Mouse (Mus musculus): ENCODE data around the gene Prn. TPM values are rescaled to one million over a fixed set of nuclear protein-coding genes. Genes with fewer than 3 reads are reported as not detected.

Prn gene
- polyA plus RNA-seq, 1 experiment = not detected

DNA sequence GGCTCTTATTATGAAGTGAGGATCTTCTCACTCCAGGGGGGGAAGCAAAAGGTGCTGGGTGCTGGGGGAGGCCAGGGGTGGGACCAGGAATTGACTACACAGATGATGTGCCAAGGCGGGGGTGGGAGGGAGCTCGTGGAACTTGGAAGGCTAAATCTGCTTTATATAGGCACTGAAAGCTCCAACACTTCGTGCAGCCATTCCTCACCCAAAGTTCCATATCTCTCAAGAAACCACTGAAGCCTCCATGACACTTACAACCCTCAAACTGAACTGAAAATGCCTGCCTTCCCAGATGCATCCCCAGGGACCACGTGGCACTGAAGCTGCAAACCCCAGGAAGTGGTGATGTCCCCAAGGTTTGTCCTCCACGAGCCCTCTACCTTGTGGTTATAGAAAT, 94.2 kb downstream of the Prn start:
- Histone ChIP-seq H3K4me1 (peaks cover 6% of the 10 kb centered on the region), H3K36me3 (replicated peaks; ENCODE audit: low read length) (peaks cover 10% of the 10 kb centered on the region), H3K4me3 (replicated peaks) (no peak overlapping the region), H3K27me3 (replicated peaks) (peaks cover 19% of the 10 kb centered on the region), H3K9me3 (no peaks in the 10 kb centered on the region)
- TF ChIP-seq GATA1 (IDR thresholded peaks at IDR 0.05; ENCODE audit: borderline replicate concordance, low read length) = no peak
- no peak for TF ChIP-seq FLI1 (IDR thresholded peaks at IDR 0.05; ENCODE audit: low read length)

DNA sequence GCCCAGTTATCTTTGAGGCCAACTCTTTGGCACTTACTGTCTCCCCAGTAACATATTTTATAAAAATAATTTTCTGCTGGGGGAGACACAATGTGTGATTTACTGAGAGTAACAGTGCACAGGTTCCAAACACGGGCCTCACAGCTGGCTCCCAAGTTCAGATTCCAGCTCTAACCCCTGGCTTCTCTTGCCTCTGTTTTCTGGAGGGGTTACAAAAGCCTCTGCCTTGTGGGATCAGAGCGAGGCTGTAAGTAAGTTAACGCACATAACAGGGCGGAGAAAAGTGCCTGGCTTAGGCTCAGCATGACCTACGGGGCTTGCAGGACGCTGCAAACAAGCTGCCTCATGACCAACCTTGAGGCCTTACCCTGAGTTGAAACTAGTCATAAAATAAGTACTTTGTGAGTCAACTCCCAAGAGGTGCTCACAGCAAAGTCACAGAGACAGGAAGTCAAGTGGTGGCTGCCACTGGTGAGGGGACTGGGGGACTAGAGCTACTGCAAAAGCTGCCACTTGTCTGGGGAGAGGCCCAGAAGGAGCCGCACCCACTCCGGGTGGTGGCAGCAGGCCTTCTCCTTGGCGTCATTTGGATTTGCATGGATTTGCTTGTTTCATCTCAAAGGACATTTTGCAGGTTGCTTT, 94.9 kb downstream of the Prn start:
- H3K4me1 ChIP-seq = peaks cover 6% of the 10 kb centered on the region
- no peak overlapping the region for H3K4me3 ChIP-seq (replicated peaks)
- H3K27me3 ChIP-seq (replicated peaks) = peaks cover 19% of the 10 kb centered on the region
- TF ChIP-seq GATA1 (IDR thresholded peaks at IDR 0.05; ENCODE audit: borderline replicate concordance, low read length) (no peak), FLI1 (IDR thresholded peaks at IDR 0.05; ENCODE audit: low read length) (no peak)
- H3K36me3 ChIP-seq (replicated peaks; ENCODE audit: low read length) = peaks cover 10% of the 10 kb centered on the region
- H3K9me3 ChIP-seq = no peaks in the 10 kb centered on the region

DNA sequence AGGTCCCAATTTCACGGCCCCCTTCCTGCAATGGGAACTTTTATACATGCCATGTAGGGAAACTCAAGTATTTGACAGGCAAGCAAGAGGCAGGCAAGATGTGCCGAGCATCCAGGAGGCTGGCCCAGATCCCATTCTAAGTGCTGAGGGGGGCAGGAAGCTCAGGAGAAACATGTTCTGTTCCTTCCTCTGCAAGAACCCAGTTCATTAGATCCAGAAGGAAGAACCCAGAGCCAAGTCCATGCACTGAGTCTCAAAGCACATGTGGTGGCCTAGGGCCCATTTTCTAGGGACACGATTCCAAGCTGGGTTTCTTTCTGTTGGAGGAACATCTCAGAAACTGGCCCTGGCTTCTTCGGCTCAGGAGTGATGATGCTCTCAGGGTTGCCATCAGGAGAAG, 95.7 kb downstream of the Prn start:
- peaks cover 6% of the 10 kb centered on the region for H3K4me1 ChIP-seq
- no peaks in the 10 kb centered on the region for H3K9me3 ChIP-seq
- H3K4me3 ChIP-seq (replicated peaks) = no peak overlapping the region
- H3K27me3 ChIP-seq (replicated peaks) = peaks cover 19% of the 10 kb centered on the region
- H3K36me3 ChIP-seq (replicated peaks; ENCODE audit: low read length) = peaks cover 10% of the 10 kb centered on the region
- TF ChIP-seq FLI1 (IDR thresholded peaks at IDR 0.05; ENCODE audit: low read length) (no peak), GATA1 (IDR thresholded peaks at IDR 0.05; ENCODE audit: borderline replicate concordance, low read length) (no peak)

Other genes starting within 250 kb of the Prn start
- not detected in 2 replicates for gene Erv3, start 50.2 kb upstream of the Prn start, polyA plus RNA-seq (2012; ENCODE audit: insufficient read depth, low replicate concordance)
- 8.8 TPM in 1 of 2 replicates, not detected in the other for gene Prnp, start within 50 bp of the Prn start, polyA plus RNA-seq (2012; ENCODE audit: insufficient read depth, low replicate concordance)
- gene Prnd, start 40.9 kb downstream of the Prn start, polyA plus RNA-seq (2012; ENCODE audit: insufficient read depth, low replicate concordance) = not detected in 2 replicates
- 2.8 and 5.4 TPM in 2 replicates for gene Rassf2, start 120.3 kb downstream of the Prn start, polyA plus RNA-seq (2012; ENCODE audit: insufficient read depth, low replicate concordance)
- 0.23 TPM in 1 of 2 replicates, not detected in the other for gene Slc23a2, start 235.2 kb downstream of the Prn start, polyA plus RNA-seq (2012; ENCODE audit: insufficient read depth, low replicate concordance)